Mouse (Mus musculus) spleen, embryonic (tissue): ENCODE measurements around the gene Tmie.
"Not testable (repeated sequence)": the region's sequence is repeated elsewhere in the genome, so short reads cannot be mapped to it uniquely, and the experiment has no call there.

Source experiments
- CTCF ChIA-PET: fragments of 350-600 bp; sonication (Branson Sonifier 250); formaldehyde crosslinking; loops from one replicate; lab custom pipeline; 2022; lab: Charles Lee

Tmie gene

DNA sequence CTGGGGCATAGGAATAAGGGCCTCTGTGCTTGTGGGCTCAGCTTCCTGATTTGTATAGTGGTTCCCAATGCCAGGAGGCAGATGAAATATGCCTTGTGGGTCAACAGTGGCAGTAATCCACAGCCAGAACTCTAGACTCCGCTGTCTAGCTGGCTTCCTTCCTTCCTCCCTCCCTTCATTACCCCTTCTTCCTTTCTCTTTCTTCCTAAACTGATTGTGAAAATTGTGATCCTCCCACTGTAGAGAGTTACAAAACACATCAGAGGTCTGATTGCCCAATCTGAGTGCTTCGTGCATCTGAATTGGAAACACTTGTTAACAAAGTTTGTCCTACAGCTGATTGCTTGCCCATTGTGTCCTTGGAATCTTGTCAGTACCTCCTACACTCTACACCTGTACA is 38.5 kb downstream of the Tmie start:
- CTCF ChIA-PET = no interaction called here

DNA sequence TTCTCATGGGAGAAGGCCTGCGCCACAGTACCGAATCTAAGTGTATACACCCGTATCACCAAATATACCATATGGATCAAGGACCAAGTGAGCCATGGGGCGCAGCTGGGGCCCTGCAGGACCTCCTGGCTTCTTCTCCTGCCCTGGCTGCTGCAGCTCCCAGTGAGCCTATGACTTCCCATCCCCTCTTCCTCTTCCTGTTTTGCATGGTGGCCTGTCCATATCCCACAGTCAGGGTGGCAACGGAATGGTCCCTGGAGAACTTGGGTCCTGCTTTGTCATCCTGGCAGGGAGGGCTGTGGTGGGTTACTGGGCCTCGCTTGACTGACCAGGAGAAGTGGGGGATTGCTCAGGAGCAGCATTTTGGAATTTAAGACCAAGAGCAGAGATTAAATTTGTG is 39.0 kb downstream of the Tmie start:
- CTCF ChIA-PET = no interaction called here

DNA sequence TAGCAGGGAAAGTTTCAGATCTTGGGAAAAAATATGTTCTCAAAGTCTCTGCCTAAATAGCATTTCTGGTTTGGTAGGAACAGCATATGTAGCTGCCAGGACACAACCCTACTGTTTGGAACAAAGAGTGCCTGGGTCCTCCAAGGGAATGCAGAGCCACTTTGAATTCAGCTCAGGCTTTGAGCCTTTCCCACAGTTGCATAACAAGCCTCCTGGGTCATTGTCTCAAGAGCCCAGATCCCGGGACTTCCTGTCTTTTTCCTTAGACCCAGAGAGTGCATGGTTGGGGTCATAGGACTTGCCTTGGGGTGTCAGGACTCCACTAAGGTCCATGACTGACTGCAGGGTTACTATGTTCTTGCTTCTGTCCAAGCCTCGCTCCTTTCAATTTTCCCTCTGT is 43.8 kb downstream of the Tmie start:
- CTCF ChIA-PET = no interaction called here

DNA sequence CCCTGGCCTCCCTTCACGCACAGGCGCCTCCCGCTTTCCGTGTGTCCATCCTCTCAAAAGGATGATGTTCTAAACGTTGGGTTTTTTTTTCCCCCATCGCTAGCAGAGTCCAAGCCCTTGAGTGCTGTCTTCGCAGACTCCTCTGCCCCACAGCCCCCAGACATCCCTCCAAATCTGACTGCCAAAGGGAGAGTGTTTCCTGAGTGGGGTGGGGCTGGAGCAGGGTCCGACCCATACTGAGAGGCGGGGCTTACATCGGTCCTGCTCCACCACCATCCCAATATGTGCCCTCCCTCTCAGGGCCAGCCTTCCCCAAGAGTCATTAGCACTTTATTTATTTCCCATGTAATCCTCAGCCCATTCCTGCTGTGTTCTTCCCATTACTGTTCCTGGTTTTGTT is 45.0 kb downstream of the Tmie start:
- CTCF ChIA-PET = no interaction called here

DNA sequence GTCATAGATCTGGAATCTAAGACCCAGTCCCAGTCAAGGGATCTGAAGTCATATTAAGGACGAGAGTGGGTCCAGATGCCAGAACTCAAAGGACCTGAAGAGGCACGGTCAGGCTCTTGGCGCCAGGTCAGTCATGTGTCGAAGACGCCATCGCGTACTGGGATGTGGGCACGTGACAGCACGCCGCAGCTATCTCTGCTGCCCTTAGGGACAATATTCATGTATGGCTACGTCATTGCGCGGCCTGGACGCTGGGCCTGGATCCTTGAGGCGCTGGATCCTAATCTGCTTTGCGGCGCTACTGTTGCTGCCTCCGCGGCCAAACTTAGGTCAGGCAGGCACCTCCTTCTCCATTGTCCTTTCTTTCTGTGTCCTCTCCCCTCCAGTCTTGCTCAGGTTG is 45.5 kb downstream of the Tmie start, which contains the start of gene Prss45:
Gene Prss45 (plus strand): TSS at position 178 of the 400 bp plus-strand sequence.
- CTCF ChIA-PET = no interaction called here

DNA sequence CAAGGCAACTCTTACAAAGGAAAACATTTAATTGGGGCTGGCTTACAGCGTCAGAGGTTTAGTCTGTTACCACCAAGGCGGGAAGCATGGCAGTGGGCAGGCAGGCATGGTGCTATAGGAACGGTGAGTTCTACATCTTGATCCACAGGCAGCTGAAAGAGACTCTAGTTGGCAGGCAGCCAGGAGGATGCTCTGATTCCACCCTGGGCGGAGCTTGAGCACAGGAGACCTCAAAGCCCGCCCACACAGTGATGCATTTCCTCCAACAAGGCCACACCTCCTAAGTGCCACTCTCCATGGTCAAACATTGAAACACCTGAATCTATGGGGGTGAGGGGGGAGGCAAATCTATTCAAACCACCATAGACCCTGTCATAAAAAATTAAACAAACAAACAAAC is 46.9 kb downstream of the Tmie start:
- CTCF ChIA-PET = no interaction called here

DNA sequence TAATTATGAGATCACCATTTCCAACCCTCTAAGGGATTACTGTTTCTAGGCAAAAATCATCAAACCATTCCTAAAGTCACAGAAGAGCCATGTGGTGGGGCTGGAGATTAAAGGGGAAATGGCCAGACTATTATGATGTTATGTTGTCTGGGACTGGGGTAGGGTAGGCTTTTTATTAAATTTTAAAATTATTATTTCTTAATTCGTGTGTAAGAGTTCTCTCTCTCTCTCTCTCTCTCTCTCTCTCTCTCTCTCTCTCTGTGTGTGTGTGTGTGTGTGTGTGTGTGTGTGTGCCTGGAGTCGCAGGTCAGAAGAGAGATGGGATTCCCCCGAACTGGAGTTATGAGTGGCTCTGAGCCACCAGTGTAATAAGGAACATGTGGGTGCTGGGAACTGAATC is 53.5 kb downstream of the Tmie start, which contains the start of gene Prss43:
Gene Prss43 (plus strand): TSS at position 301 of the 400 bp plus-strand sequence.
- CTCF ChIA-PET = no interaction called here

DNA sequence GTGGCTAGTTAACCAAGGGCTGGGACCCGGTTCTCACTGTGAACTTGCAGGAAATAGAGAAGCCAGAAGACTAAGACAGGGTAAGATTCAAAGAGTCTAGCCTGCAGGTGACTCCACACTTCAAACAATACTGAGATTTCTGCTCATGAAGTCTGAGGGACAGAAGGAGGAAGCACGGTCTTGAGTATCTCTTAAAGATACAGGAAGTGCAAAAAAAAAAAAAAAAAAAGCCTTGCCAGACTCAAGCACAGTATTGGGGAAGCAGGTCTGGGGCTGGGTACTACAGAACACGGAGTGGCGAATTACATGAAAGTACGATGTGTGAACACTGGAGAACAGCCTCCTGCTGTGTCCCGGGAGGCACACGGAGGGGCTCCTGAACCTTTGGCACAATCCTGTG is 54.1 kb downstream of the Tmie start:
- CTCF ChIA-PET = no interaction called here

DNA sequence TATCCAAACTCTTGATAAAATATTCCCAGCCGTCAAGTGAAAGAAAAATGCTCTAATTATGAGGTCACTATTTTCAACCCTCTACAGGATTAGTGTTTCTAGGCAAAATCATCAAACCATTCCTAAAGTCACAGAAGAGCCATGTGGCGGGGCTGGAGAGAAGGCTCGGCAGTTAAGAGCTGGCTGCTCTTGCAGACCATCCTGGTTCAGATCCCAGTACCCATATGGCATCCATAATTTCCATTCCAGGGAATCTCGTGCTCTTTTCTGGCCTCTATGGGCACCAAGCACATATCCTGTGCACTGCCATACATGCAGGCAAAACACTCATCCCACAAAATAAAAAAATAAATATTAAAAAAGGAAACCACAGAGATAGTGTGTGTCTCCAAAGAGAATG is 54.5 kb downstream of the Tmie start:
- CTCF ChIA-PET = no interaction called here

DNA sequence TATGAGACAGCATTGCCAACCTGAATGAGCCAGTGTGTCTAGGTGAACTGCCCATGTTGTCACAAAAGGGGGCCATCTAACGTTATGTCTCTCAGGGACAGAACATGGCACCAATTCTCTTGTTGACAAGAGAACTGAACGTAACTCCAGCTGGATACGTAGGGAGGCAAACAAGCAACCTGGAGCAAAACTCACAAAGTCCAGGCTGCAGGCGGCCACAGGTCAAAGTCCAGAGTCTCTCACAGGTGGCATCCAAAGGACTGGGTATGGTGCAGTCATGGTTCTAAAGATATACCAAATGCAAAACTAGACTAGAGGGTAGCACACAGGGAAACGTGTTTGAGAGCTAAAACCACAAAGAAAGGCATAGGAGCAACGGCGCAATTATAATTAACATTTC is 58.5 kb downstream of the Tmie start:
- CTCF ChIA-PET = no interaction called here

DNA sequence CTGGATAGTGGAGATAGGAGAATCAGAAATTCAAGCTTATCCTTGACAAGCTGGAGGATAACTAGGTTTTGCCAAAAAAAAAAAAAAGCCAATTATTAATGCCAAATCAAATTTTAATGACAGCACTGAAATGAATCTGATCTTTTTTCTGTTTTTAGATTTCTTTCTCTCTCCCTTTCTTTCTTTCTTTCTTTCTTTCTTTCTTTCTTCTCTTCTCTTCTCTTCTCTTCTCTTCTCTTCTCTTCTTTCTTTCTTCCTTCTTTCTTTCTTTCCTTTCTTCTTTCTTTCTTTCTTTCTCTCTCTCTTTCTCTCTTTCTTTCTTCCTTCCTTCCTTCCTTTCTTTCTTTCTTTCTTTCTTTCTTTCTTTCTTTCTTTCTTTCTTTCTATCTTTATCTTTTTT is 59.4 kb downstream of the Tmie start:
- CTCF ChIA-PET = not testable (repeated sequence)
